Mouse (Mus musculus) layer of hippocampus, adult 8-10 months (tissue): ENCODE results near the gene Wdr6. TPM values are rescaled to one million over a fixed set of nuclear protein-coding genes. Genes with fewer than 3 reads are reported as not detected.

Source experiments
- DNase-seq, 2 experiments: peaks; one replicate each; pipeline ENCODE4 v3.0.0; 2022; ENCODE audit warnings: low spot score in 2 of 2
- microRNA-seq, 2 experiments: library from miRNA; unstranded; fragments of <30 nt; microRNA quantifications; one replicate each; pipeline ENCODE4 v1.2.0; 2022
- total RNA-seq, 4 experiments: library from RNA; stranded (reverse); gene quantifications; 2 replicates each; pipeline ENCODE4 v1.2.4; 2022

Wdr6 gene
- total RNA-seq, 4 experiments from 2014 or later, result 123 to 146 (median 129) TPM

GRCm38 (mm10) chr9:108525400-108525799 lies 53.1 kb downstream of the Wdr6 start:
- no peak for DNase-seq

GRCm38 (mm10) chr9:108523341-108523740 lies 55.2 kb downstream of the Wdr6 start:
- no peak for DNase-seq

Small RNA genes lying within 50 kb of the gene (microRNA-seq; reads per million reads assigned to microRNA genes)
- gene Gm24083, result 0 reads per million in 2 experiments
- gene Mir191, result 0 reads per million in 2 experiments
- gene Mir425, result 433 to 604 reads per million in 2 experiments

Other genes with a start within 250 kb of the Wdr6 start
- gene Gpx1, start 239.8 kb downstream of the Wdr6 start, total RNA-seq, result 100 to 1,000 TPM in 1 of 4 experiments, 10 to 100 TPM in 3; 57.7 to 113 (median 78.2) TPM
- 100 to 1,000 TPM; 102 to 124 (median 112) TPM for gene Usp4, start 230.9 kb downstream of the Wdr6 start, total RNA-seq
- 1 to 10 TPM; 1.3 to 2.1 (median 1.9) TPM for gene 1700102P08Rik, start 185.9 kb downstream of the Wdr6 start, total RNA-seq
- gene Ccdc36, start 150.3 kb downstream of the Wdr6 start, total RNA-seq, result under 1 TPM; 0.11 to 0.26 (median 0.15) TPM
- not detected for gene BC048562, start 142.3 kb downstream of the Wdr6 start, total RNA-seq
- gene Ccdc71, start 118.2 kb downstream of the Wdr6 start, total RNA-seq, result 10 to 100 TPM; 31.3 to 44.7 (median 36.6) TPM
- 10 to 100 TPM; 22.0 to 32.0 (median 24.2) TPM for gene Klhdc8b, start 117.2 kb downstream of the Wdr6 start, total RNA-seq
- gene Lamb2, start 99.0 kb downstream of the Wdr6 start, total RNA-seq, result 10 to 100 TPM; 28.9 to 46.8 (median 34.7) TPM
- gene Usp19, start 88.1 kb downstream of the Wdr6 start, total RNA-seq, result 100 to 1,000 TPM; 144 to 189 (median 157) TPM
- 10 to 100 TPM; 84.0 to 96.5 (median 89.4) TPM for gene Qars, start 71.0 kb downstream of the Wdr6 start, total RNA-seq
- 100 to 1,000 TPM; 141 to 150 (median 146) TPM for gene Qrich1, start 61.9 kb downstream of the Wdr6 start, total RNA-seq
- gene Impdh2, start 18.5 kb downstream of the Wdr6 start, total RNA-seq, result 10 to 100 TPM; 53.1 to 59.5 (median 58.0) TPM
- gene Ndufaf3, start 11.3 kb downstream of the Wdr6 start, total RNA-seq, result 10 to 100 TPM; 63.7 to 73.3 (median 70.0) TPM
- gene Dalrd3, start 8.9 kb downstream of the Wdr6 start, total RNA-seq, result 100 to 1,000 TPM in 1 of 4 experiments, 10 to 100 TPM in 3; 89.4 to 104 (median 95.7) TPM
- gene P4htm, start 18.9 kb upstream of the Wdr6 start, total RNA-seq, result 10 to 100 TPM; 92.9 to 99.1 (median 97.8) TPM
- 10 to 100 TPM; 49.4 to 60.4 (median 54.9) TPM for gene Arih2, start 70.6 kb upstream of the Wdr6 start, total RNA-seq
- gene Slc25a20, start 83.3 kb upstream of the Wdr6 start, total RNA-seq, result 10 to 100 TPM; 14.3 to 17.4 (median 16.6) TPM
- gene Prkar2a, start 110.6 kb upstream of the Wdr6 start, total RNA-seq, result 10 to 100 TPM; 41.1 to 58.2 (median 50.9) TPM
- 100 to 1,000 TPM; 195 to 221 (median 213) TPM for gene Ip6k2, start 205.1 kb upstream of the Wdr6 start, total RNA-seq
- 10 to 100 TPM; 70.0 to 74.4 (median 73.5) TPM for gene Nckipsd, start 229.6 kb upstream of the Wdr6 start, total RNA-seq
- gene Celsr3, start 247.6 kb upstream of the Wdr6 start, total RNA-seq, result 10 to 100 TPM; 52.5 to 77.9 (median 69.6) TPM